Mouse (Mus musculus) urinary bladder, postnatal 0 days (tissue): Measurements from ENCODE around the gene Asic5. TPM values are rescaled to one million over a fixed set of nuclear protein-coding genes. Genes with fewer than 3 reads are reported as not detected.

Source experiments
- polyA plus RNA-seq: library from polyadenylated mRNA; unstranded; fragments of >200 nt; fragmentation: Nextera tagmentation; extraction: Ambion mirVana; gene quantifications from 2 replicates; pipeline ENCODE4 v1.2.1, GENCODE M21; 2015

Asic5 gene
- polyA plus RNA-seq: not detected in 2 replicates

GRCm38 (mm10) chr3:81981990-81982389 lies at the start of gene Asic5:
Gene Asic5, plus strand, starts transcription at chr3:81982290.

GRCm38 (mm10) chr3:81976102-81976501 lies 6.0 kb upstream of the Asic5 start, which contains the start of gene Tdo2:
Gene Tdo2, minus strand, starts transcription at chr3:81976202.

Other genes with a start within 250 kb of the Asic5 start
- 17.7 and 17.8 TPM in 2 replicates for gene Ctso, start 49.7 kb upstream of the Asic5 start, polyA plus RNA-seq
- gene Tdo2, start 6.1 kb upstream of the Asic5 start, polyA plus RNA-seq: 0.07 TPM in 2 replicates
- 13.9 and 15.1 TPM in 2 replicates for gene Gucy1b1, start 92.4 kb downstream of the Asic5 start, polyA plus RNA-seq
- 14.7 and 17.7 TPM in 2 replicates for gene Gucy1a1, start 163.5 kb downstream of the Asic5 start, polyA plus RNA-seq